Mouse (Mus musculus) B cell, adult 2 months (primary cell): Measurements from ENCODE around the gene Zer1.
"Not testable (repeated sequence)": the region's sequence is repeated elsewhere in the genome, so short reads cannot be mapped to it uniquely, and the experiment has no call there.

Experiments used
- DNase-seq, 2 experiments: peaks; one replicate each; pipeline ENCODE4 v3.0.0; 2022

Zer1 gene

GRCm38 (mm10) chr2:30076959-30077358, 47.4 kb downstream of the Zer1 start:
- no peak for DNase-seq

- no peak for DNase-seq
These were observed 47.9 kb downstream of the Zer1 start for GRCm38 (mm10) chr2:30076439-30076838.

- no peak for DNase-seq
These were observed 48.8 kb downstream of the Zer1 start for GRCm38 (mm10) chr2:30075625-30076024.

- DNase-seq, result no peak
These were observed 51.1 kb downstream of the Zer1 start for GRCm38 (mm10) chr2:30073285-30073684.

- no peak for DNase-seq
These were observed 51.5 kb downstream of the Zer1 start for GRCm38 (mm10) chr2:30072875-30073274.

GRCm38 (mm10) chr2:30067962-30068361, 56.4 kb downstream of the Zer1 start:
- no peak for DNase-seq

GRCm38 (mm10) chr2:30067031-30067888, 57.1 kb downstream of the Zer1 start:
- peak; percentile 49 to 60 for DNase-seq

GRCm38 (mm10) chr2:30066046-30066901, 58.1 kb downstream of the Zer1 start:
- peak; percentile 89 to 92 for DNase-seq

- no peak for DNase-seq
These were observed 60.1 kb downstream of the Zer1 start for GRCm38 (mm10) chr2:30064298-30064697.

GRCm38 (mm10) chr2:30063791-30064190, 60.6 kb downstream of the Zer1 start:
- no peak for DNase-seq

GRCm38 (mm10) chr2:30063235-30063634, 61.1 kb downstream of the Zer1 start:
- DNase-seq, result no peak

GRCm38 (mm10) chr2:30062249-30063093, 61.9 kb downstream of the Zer1 start:
- peak; percentile 46 to 51 for DNase-seq

GRCm38 (mm10) chr2:30061215-30062166, 62.9 kb downstream of the Zer1 start:
- peak; percentile 55 to 57 for DNase-seq

- no peak for DNase-seq
These were observed 66.0 kb downstream of the Zer1 start for GRCm38 (mm10) chr2:30058418-30058817.

GRCm38 (mm10) chr2:30057223-30057904, 67.0 kb downstream of the Zer1 start, which contains the start of gene Set:
TSS of gene Set (plus strand) at chr2:30057378.
- DNase-seq, result no peak

GRCm38 (mm10) chr2:30056736-30057135, 67.6 kb downstream of the Zer1 start:
- DNase-seq, result no peak

- not testable (repeated sequence) for DNase-seq
These were observed 69.1 kb downstream of the Zer1 start for GRCm38 (mm10) chr2:30055310-30055709.

GRCm38 (mm10) chr2:30051992-30052761, 72.2 kb downstream of the Zer1 start:
- no peak for DNase-seq

- no peak for DNase-seq
These were observed 74.6 kb downstream of the Zer1 start for GRCm38 (mm10) chr2:30049831-30050230.
